Mouse (Mus musculus): ENCODE measurements around the gene Htr2b.

GRCm38 (mm10) chr1:86105054-86105453, 6.7 kb downstream of the Htr2b start:
- TF ChIP-seq POLR2A (IDR thresholded peaks at IDR 0.05; ENCODE audit: insufficient read depth, low read length) (no peak), CTCF (IDR thresholded peaks at IDR 0.05; ENCODE audit: low read depth, low read length) (no peak)
